Mouse (Mus musculus): Measurements from ENCODE around the gene Esrrg.

DNA sequence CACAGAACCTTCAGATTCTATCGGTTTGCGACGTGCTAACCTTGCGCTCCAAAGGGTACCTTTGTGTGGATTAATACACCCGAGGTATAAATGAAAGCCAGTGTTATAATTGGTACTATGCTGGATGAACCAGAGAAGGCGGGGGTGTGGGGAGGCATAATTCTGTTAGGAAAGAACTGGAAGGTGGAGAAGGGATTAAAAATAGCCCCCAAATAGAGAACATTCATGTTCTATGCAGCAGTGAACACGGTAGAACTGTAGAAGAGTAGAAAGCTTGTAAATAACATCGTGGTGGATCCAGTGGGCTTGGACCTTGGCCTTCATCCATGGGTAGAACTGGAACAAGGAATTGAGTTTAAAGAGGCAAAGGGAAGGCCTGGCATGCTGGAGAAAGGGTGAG is 40.0 kb downstream of the Esrrg start:
- TF ChIP-seq GATA1 (IDR thresholded peaks at IDR 0.05; ENCODE audit: low read length) (no peak), TAL1 (IDR thresholded peaks at IDR 0.05; ENCODE audit: low read length) (no peak)
